Mouse (Mus musculus): Measurements from ENCODE around the gene Primpol. TPM values are rescaled to one million over a fixed set of nuclear protein-coding genes. Genes with fewer than 3 reads are reported as not detected.

Gene Primpol
- polyA plus RNA-seq, 1 experiment from 2014 or later, result 7.6 TPM

DNA sequence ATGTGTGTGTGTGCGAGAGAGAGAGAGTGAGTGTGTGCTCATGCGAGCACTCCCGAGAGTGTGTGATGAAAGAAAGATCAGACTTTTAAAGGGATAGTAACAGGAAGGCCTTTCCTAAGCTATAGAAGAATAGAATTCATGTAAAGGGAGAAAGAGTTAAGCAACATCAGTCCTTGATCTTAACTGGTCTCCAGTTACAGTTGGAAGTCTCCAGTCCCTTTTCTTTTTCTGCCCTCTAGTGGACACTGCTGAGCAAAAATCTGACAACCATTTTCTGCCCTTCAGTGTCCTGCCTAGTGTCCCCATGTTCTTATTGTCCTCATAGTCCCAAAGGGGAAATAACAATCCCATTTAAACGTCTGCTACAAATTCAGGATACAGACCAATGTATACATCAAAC is 69.8 kb downstream of the Primpol start:
- ATAC-seq, result no peak
- WGBS, result 41% methylated on average over 4 of the region's 4 CpGs
- Histone ChIP-seq H3K4me2 (replicated peaks; ENCODE audit: low read depth) (no peak overlapping the region), H3K9me3 (ENCODE audit: control insufficient read depth) (no peaks in the 10 kb centered on the region), H3K27me3 (replicated peaks; ENCODE audit: control insufficient read depth, insufficient read depth, low read length) (no peaks in the 10 kb centered on the region), H3K36me3 (ENCODE audit: control insufficient read depth, insufficient read depth) (no peaks in the 10 kb centered on the region), H3K4me3 (ENCODE audit: low read depth, low read length) (no peak overlapping the region), H3K4me1 (replicated peaks; ENCODE audit: control insufficient read depth, insufficient read depth, low read length) (0 out of 2 replicates have a peak, but pooled peaks cover 7% of the 10 kb centered on the region), H3K9ac (ENCODE audit: low read depth, low read length) (no peak overlapping the region), H3K27ac (ENCODE audit: low read depth, low read length) (no peak overlapping the region)
- peak; percentile 89 for TF ChIP-seq CTCF (IDR thresholded peaks at IDR 0.05; ENCODE audit: low read depth)

DNA sequence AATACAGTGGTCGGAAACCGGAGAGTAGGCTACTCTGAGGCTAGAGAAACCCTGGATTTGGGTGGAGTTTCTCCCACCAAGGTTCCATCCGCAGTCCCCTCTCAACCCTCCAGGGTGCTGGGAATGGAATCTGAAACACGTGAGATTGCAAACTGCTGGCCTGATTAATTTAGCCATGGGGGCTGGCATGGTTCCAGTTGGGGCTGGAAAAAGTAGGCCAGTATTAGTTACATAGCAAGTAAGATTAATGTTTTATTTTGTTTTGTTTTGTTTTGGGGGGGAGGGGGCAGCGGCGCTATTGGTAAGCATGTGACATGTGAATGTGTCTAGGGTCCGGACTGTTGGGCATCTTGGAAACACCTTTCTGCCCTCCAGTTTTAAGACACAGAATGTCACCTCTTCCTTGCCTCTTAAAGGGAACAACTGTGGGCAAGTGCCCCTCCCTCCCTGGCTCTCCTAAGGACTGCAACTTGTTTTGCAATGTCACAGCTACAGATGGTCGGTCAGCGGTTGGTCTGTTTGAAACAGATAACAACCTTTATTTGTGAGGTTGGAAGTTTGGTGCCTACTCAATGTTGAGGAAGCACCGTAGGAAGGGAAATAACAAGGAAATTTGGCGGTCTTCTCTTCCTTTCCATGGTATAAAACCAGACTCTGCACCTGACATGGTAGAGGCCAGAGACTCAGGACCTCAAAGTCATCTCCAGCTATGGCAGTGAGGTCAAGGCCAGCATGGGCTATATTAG is 70.4 kb downstream of the Primpol start:
- H3K27me3 ChIP-seq (replicated peaks; ENCODE audit: control insufficient read depth, insufficient read depth, low read length), result no peaks in the 10 kb centered on the region
- H3K36me3 ChIP-seq (ENCODE audit: control insufficient read depth, insufficient read depth), result no peaks in the 10 kb centered on the region
- no peak overlapping the region for H3K27ac ChIP-seq (ENCODE audit: low read depth, low read length)
- H3K9me3 ChIP-seq (ENCODE audit: control insufficient read depth), result no peaks in the 10 kb centered on the region
- ATAC-seq, result no peak
- 0 out of 2 replicates have a peak, but pooled peaks cover 7% of the 10 kb centered on the region for H3K4me1 ChIP-seq (replicated peaks; ENCODE audit: control insufficient read depth, insufficient read depth, low read length)
- WGBS, result 70% methylated on average over 11 of the region's 11 CpGs
- no peak overlapping the region for H3K9ac ChIP-seq (ENCODE audit: low read depth, low read length)
- H3K4me3 ChIP-seq (ENCODE audit: low read depth, low read length), result no peak overlapping the region
- TF ChIP-seq CTCF (IDR thresholded peaks at IDR 0.05; ENCODE audit: low read depth), result no peak
- H3K4me2 ChIP-seq (replicated peaks; ENCODE audit: low read depth), result no peak overlapping the region

DNA sequence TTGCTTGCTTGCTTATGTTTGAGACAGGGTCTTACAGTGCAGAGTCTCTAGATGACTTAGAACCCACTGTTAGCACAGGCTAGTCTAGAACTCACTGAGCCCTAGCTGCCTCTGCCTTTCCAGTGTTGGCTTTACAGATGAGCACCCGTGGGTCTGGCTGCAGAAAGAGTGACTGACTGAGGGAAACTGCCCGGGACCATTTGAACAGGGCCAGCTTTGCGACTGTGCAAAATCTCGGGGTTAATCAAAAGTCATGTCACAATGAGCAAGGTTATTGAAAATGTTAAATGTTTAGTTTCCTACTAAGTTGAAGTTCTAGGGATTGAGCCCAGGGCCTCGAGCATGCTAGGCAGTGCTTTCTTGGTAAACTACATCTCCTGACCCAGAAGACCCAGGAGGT is 71.2 kb downstream of the Primpol start:
- no peaks in the 10 kb centered on the region for H3K36me3 ChIP-seq (ENCODE audit: control insufficient read depth, insufficient read depth)
- H3K9ac ChIP-seq (ENCODE audit: low read depth, low read length), result no peak overlapping the region
- no peak for ATAC-seq
- H3K4me2 ChIP-seq (replicated peaks; ENCODE audit: low read depth), result no peak overlapping the region
- H3K4me1 ChIP-seq (replicated peaks; ENCODE audit: control insufficient read depth, insufficient read depth, low read length), result 0 out of 2 replicates have a peak, but pooled peaks cover 5% of the 10 kb centered on the region
- H3K27me3 ChIP-seq (replicated peaks; ENCODE audit: control insufficient read depth, insufficient read depth, low read length), result no peaks in the 10 kb centered on the region
- WGBS, result 91% methylated on average over 5 of the region's 5 CpGs
- TF ChIP-seq CTCF (IDR thresholded peaks at IDR 0.05; ENCODE audit: low read depth), result no peak
- no peak overlapping the region for H3K27ac ChIP-seq (ENCODE audit: low read depth, low read length)
- H3K4me3 ChIP-seq (ENCODE audit: low read depth, low read length), result no peak overlapping the region
- no peaks in the 10 kb centered on the region for H3K9me3 ChIP-seq (ENCODE audit: control insufficient read depth)

- Histone ChIP-seq H3K27ac (ENCODE audit: low read depth, low read length) (no peak overlapping the region), H3K27me3 (replicated peaks; ENCODE audit: control insufficient read depth, insufficient read depth, low read length) (no peaks in the 10 kb centered on the region), H3K36me3 (ENCODE audit: control insufficient read depth, insufficient read depth) (no peaks in the 10 kb centered on the region), H3K9me3 (ENCODE audit: control insufficient read depth) (no peaks in the 10 kb centered on the region), H3K4me1 (replicated peaks; ENCODE audit: control insufficient read depth, insufficient read depth, low read length) (0 out of 2 replicates have a peak, but pooled peaks cover 5% of the 10 kb centered on the region), H3K4me2 (replicated peaks; ENCODE audit: low read depth) (peak overlapping the region; percentile 30; the same call in 1 of the 2 replicates), H3K4me3 (ENCODE audit: low read depth, low read length) (no peak overlapping the region), H3K9ac (ENCODE audit: low read depth, low read length) (no peak overlapping the region)
- peak; percentile 59 for ATAC-seq
- WGBS, result 45% methylated on average over 6 of the region's 6 CpGs
- no peak for TF ChIP-seq CTCF (IDR thresholded peaks at IDR 0.05; ENCODE audit: low read depth)
Measured at GRCm38 (mm10) chr8:46543662-46544061, 73.3 kb downstream of the Primpol start.

DNA sequence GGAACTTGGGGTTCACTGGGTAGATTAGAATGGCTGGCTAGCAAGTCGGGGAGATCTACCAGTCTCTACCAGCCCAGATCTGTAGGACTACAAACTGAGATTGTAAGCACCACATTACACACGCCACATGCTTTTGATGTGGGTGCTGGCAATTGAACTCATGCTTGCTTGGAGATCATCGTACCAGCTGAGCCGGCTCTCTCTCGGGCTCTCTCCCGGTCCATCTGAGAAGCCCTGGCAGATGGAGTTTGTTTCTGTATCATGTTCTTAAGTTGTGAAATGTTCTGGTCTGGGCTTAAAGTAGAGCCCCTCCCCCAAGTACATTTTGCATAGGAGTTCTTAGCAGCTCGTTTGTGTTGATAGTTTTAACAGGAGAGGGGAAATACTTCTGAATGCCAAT is 73.8 kb downstream of the Primpol start:
- ATAC-seq, result no peak
- no peaks in the 10 kb centered on the region for H3K36me3 ChIP-seq (ENCODE audit: control insufficient read depth, insufficient read depth)
- H3K9me3 ChIP-seq (ENCODE audit: control insufficient read depth), result no peaks in the 10 kb centered on the region
- H3K27ac ChIP-seq (ENCODE audit: low read depth, low read length), result no peak overlapping the region
- 0 out of 2 replicates have a peak, but pooled peaks cover 5% of the 10 kb centered on the region for H3K4me1 ChIP-seq (replicated peaks; ENCODE audit: control insufficient read depth, insufficient read depth, low read length)
- H3K4me3 ChIP-seq (ENCODE audit: low read depth, low read length), result no peak overlapping the region
- TF ChIP-seq CTCF (IDR thresholded peaks at IDR 0.05; ENCODE audit: low read depth), result no peak
- no peak overlapping the region for H3K4me2 ChIP-seq (replicated peaks; ENCODE audit: low read depth)
- no peak overlapping the region for H3K9ac ChIP-seq (ENCODE audit: low read depth, low read length)
- 64% methylated on average over 7 of the region's 7 CpGs for WGBS
- H3K27me3 ChIP-seq (replicated peaks; ENCODE audit: control insufficient read depth, insufficient read depth, low read length), result no peaks in the 10 kb centered on the region

DNA sequence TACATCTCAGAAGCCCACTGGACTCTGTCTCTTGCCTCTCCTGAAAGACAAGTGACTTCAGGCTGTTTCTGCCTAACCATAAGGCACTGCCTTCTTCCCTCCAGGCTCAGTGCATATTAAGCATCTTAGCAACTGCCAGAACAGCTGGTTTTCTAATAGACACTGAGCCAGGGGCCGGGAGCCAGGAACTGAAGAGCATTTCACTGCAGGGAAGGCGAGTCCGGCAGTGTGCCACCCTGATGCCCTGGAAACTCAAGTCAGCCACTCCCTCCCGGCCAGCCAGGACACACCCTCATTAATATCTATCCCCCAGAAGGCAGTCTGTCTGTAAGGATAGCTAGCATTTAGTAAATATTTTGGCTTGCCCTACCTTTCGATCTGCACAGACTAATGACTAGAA is 77.3 kb downstream of the Primpol start:
- WGBS, result 34% methylated on average over 5 of the region's 5 CpGs
- TF ChIP-seq CTCF (IDR thresholded peaks at IDR 0.05; ENCODE audit: low read depth), result no peak
- ATAC-seq, result no peak

More for the DNA sequence above, 77.3 kb downstream of the Primpol start:
- H3K4me1 ChIP-seq (replicated peaks; ENCODE audit: control insufficient read depth, insufficient read depth, low read length), result 0 out of 2 replicates have a peak, but pooled peaks cover 5% of the 10 kb centered on the region
- H3K9ac ChIP-seq (ENCODE audit: low read depth, low read length), result no peak overlapping the region
- H3K4me3 ChIP-seq (ENCODE audit: low read depth, low read length), result no peak overlapping the region
- peaks cover 17% of the 10 kb centered on the region for H3K36me3 ChIP-seq (ENCODE audit: control insufficient read depth, insufficient read depth)
- H3K9me3 ChIP-seq (ENCODE audit: control insufficient read depth), result no peaks in the 10 kb centered on the region
- no peak overlapping the region for H3K27ac ChIP-seq (ENCODE audit: low read depth, low read length)
- H3K27me3 ChIP-seq (replicated peaks; ENCODE audit: control insufficient read depth, insufficient read depth, low read length), result no peaks in the 10 kb centered on the region
- no peak overlapping the region for H3K4me2 ChIP-seq (replicated peaks; ENCODE audit: low read depth)
